Mouse (Mus musculus): ENCODE data around the gene Gm10408.
"Not testable (repeated sequence)": the region's sequence is repeated elsewhere in the genome, so short reads cannot be mapped to it uniquely, and the experiment has no call there.

Gene Gm10408

DNA sequence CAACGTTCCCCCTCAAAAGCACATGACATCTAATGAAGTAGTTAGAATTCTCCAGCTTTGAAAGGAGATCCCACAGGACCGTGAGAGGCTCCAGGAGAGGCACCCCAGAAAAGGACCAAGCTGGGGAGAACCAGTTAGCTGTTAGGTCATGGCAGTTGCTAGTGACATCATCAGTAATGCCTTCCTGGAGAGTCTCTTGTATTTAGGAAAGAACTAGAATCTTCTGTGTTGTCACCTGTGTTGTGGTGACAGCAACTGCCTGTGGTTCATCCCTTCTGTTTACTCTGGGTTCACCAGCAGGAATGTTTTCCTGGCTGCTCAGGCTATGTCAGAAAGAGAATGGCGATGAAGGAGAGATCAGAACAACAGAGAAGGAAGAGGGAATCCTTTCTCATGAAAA lies at the start of gene Gm10408:
TSS of gene Gm10408 (plus strand) at position 301 of the 400 bp plus-strand sequence.
- DNase-seq (ENCODE audit: inconsistent ontology term) = not testable (repeated sequence)

GRCm38 (mm10) chr14:3412314-3412713 lies 36.9 kb upstream of the Gm10408 start, which contains the start of gene Gm10409:
Gene Gm10409, plus strand, starts transcription at chr14:3412614.
- not testable (repeated sequence) for DNase-seq (ENCODE audit: inconsistent ontology term)

DNA sequence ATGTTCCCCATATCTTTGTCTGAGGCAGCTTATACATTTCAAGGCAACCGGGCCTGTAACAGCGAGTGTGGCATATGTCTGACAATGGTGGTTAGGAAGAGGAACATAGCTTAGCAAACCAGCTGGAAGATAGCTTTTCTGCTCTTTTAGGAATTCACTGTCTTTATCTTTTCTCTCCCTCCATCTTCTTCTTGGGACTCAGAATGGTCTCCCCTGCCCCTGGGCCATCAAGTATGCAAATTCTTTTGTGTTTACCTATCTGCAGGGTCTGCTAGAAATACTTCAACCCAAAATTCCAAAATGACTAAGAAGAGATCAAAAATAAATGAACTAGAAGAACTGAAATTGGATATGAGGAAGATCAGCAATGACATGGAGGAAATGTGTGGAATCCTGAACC lies 21.4 kb upstream of the Gm10408 start, which contains the start of gene Gm3005:
TSS of gene Gm3005 (plus strand) at position 301 of the 400 bp plus-strand sequence.
- DNase-seq (ENCODE audit: inconsistent ontology term) = not testable (repeated sequence)

Data from Muller cell, postnatal 12 days (primary cell).